Mouse (Mus musculus) olfactory bulb, adult 2 months (tissue): ENCODE data around the gene Fdx1l.

ENCODE experiments used
- CTCF ChIP-seq: fragments of 200-500 bp; IDR thresholded peaks from 2 replicates; pipeline ENCODE4 v1.5.1; 2012; ENCODE audit warnings: low read depth, mild to moderate bottlenecking, low read length, moderate library complexity; ENCODE audit not compliant: insufficient read depth
- POLR2A ChIP-seq: fragments of 200-500 bp; IDR thresholded peaks from 2 replicates; pipeline ENCODE4 v1.6.1; 2012; ENCODE audit warnings: mild to moderate bottlenecking, low read depth, low read length, moderate library complexity; ENCODE audit not compliant: insufficient read depth

DNA sequence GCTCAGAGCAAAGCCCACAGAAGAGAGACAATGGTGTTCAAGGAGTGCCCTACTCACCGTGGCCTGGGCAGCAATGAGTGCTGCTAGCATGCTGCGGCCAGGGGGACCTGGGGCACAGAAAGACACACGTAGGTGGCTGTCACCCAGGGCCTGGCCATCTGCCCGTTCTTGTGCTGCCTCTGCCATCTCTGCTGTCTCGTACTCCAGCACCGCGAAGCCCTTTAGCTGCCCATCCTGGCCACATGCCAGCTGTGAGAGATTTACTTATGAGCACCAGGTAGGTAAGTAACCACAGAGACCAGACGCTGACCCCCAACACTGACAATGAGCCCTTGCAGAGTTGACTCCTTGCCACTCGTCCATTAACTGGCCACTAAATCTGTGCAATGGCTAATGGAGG, 7.7 kb upstream of the Fdx1l start:
- TF ChIP-seq POLR2A, result no peak
- no peak for TF ChIP-seq CTCF
